Mouse (Mus musculus) spleen, adult 2 months (tissue): Measurements from ENCODE around the gene Agmat.

Experiments used
- CTCF ChIP-seq: fragments of 200-500 bp; IDR thresholded peaks from 2 replicates; pipeline ENCODE4 v1.5.1; 2011; ENCODE audit warnings: mild to moderate bottlenecking, inconsistent platforms; ENCODE audit not compliant: insufficient read depth, insufficient read length, insufficient replicate concordance; ENCODE audit errors: extremely low read depth
- POLR2A ChIP-seq: fragments of 200-500 bp; IDR thresholded peaks from 2 replicates; pipeline ENCODE4 v1.6.1; 2011; ENCODE audit warnings: low read depth, low read length, inconsistent platforms

GRCm38 (mm10) chr4:141758874-141759542 lies 12.5 kb downstream of the Agmat start:
- no peak for TF ChIP-seq CTCF
- no peak for TF ChIP-seq POLR2A
